Mouse (Mus musculus): ENCODE data around the gene Lipo3. TPM values are rescaled to one million over a fixed set of nuclear protein-coding genes. Genes with fewer than 3 reads are reported as not detected.
"Not testable (repeated sequence)": the region's sequence is repeated elsewhere in the genome, so short reads cannot be mapped to it uniquely, and the experiment has no call there.

Lipo3 gene
- not detected in 2 replicates for polyA plus RNA-seq (2012)

DNA sequence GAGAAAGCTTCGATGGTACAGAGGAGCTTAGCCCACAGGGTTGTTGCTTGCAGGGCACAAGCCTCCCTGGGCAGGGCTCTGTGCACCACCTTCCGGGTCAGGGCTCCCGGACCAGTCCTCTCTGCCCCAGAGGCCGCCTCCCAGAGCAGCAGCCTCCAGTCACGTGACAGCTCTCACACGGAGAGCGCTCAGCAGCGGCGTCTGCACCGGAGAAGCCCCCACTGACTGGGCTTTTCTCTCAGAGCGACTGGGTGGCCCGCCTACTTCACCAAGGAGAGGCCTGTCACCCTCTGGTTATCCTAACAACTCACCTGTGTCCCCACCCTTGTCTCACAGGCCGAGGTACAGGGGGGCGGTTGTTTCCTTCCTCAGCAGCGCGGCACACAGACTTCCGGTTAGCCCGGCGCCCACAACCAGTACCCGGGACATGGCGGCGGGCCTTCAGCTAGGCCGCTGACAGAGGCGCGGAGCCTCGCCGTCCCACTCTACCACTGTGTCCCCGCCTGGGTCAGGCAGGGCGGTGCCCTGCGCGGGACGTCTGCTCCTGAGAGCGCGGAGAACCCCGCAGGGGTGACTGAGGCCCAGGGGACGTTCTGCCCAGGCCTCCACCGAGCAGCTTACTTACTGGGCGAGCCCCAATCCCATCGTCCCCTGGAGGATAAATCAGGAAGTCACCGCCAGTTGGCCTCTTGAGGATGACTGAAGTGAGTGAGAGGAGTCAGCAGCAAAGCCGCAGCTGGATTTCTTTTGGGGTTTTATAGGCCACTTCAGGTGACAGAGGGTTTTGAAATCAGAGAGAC lies at the start of gene Lipo3:
Gene Lipo3, minus strand, starts transcription at position 665 of the 800 bp plus-strand sequence.
- not testable (repeated sequence) for TF ChIP-seq GATA1 (IDR thresholded peaks at IDR 0.05; ENCODE audit: low read length)

DNA sequence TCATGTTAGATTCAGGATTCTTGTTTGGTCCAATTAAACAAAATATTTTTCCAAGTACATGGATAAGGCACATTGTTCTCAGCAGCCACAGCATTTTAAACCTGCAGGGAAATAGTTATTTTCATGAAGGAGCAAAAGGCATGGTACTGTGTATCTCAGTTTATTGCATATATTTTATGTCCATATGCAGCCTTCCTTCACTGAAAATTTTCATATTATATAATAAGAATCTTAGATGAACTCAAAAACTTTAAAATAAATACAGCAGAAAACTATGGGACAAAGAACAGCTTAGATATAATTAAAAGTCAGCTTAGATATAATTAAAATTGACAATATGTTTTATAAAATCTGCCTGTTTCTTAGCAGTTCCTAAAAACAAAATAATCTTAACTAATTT lies 25.6 kb upstream of the Lipo3 start, which contains the start of gene Lipo1:
Gene Lipo1, minus strand, starts transcription at position 101 of the 400 bp plus-strand sequence.
- TF ChIP-seq GATA1 (IDR thresholded peaks at IDR 0.05; ENCODE audit: low read length), result not testable (repeated sequence)

DNA sequence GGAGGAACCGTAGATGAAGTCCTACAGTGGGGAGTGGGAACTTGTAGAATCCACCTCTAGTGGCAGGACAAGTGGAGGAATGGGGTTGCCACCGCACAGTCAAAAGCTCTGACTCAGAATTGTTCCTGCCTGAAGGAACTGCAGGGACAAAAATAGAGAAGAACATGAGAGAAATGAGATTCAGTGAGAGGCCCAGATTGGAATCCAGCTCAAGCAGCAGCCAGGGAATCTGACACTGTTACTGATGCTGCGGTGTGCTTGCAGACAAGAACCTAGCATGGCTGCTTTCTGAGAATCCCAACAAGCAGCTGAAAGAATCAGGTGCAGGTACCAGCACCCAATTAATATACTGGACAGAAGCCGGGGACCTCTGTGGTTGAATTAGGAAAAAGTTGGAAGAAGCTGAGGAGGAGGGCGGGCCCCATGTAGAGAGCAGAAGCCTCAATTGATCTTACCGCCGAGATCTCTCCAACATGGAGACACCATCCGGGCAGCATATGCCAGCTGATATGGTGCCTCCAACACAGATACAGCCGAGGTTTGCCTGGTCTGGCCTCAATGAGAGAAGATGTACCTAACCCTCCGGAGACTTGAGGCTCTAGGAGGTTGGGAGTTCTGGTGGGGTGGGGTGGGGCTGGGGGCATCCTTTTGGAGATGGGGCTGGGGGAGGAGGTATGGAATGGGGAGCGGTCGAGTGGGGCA lies 25.0 kb upstream of the Lipo3 start:
- TF ChIP-seq GATA1 (IDR thresholded peaks at IDR 0.05; ENCODE audit: low read length), result no peak

DNA sequence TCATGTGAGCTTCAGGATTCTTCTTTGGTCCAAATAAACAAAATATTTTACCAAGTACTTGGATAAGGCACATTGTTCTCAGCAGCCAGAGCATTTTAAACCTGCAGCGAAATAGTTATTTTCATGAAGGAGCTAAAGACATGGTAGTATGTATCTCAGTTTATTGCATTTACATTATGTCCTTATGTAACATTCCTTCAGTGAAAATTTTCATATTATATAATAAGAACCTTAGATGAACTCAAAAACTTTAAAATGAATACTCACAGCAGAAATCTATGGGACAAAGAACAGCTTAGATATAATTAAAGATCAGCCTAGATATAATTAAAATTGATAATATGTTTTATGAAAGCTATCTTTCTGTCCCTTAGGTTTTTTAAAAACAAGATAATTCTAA lies 10.5 kb downstream of the Lipo3 start, which contains the start of gene Lipo2:
Gene Lipo2, minus strand, starts transcription at position 101 of the 400 bp plus-strand sequence.
- not testable (repeated sequence) for TF ChIP-seq GATA1 (IDR thresholded peaks at IDR 0.05; ENCODE audit: low read length)

DNA sequence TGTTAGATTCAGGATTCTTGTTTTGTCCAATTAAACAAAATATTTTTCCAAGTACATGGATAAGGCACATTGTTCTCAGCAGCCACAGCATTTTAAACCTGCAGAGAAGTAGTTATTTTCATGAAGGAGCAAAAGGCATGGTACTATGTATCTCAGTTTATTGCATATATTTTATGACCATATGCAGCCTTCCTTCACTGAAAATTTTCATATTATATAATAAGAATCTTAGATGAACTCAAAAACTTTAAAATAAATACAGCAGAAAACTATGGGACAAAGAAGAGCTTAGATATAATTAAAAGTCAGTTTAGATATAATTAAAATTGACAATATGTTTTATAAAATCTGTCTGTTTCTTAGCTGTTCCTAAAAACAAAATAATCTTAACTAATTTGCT lies 136.6 kb downstream of the Lipo3 start, which contains the start of gene Gm8978:
Gene Gm8978, minus strand, starts transcription at position 101 of the 400 bp plus-strand sequence.
- not testable (repeated sequence) for TF ChIP-seq GATA1 (IDR thresholded peaks at IDR 0.05; ENCODE audit: low read length)

DNA sequence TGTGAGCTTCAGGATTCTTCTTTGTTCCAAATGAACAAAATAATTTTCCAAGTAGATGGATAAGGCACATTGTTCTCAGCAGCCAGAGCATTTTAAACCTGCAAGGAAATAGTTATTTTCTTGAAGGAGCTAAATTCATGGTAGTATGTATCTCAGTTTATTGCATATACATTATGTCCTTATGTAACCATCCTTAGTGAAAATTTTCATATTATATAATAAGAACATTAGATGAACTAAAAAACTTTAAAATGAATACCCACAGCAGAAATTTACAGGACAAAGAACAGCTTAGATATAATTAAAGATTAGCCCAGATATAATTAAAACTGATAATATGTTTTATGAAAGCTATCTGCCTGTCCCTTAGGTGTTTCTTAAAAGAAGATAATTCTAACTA lies 244.1 kb downstream of the Lipo3 start, which contains the start of gene Lipo4:
Gene Lipo4, minus strand, starts transcription at position 101 of the 400 bp plus-strand sequence.
- no peak for TF ChIP-seq GATA1 (IDR thresholded peaks at IDR 0.05; ENCODE audit: low read length)

Other genes with a start within 250 kb of the Lipo3 start
- not detected in 2 replicates for gene Lipo4, start 244.2 kb downstream of the Lipo3 start, polyA plus RNA-seq (2012)
- not detected in 2 replicates for gene Gm8978, start 136.7 kb downstream of the Lipo3 start, polyA plus RNA-seq (2012)
- gene Lipo2, start 10.6 kb downstream of the Lipo3 start, polyA plus RNA-seq (2012), result 0.04 TPM in 1 of 2 replicates, not detected in the other
- not detected in 2 replicates for gene Lipo1, start 25.5 kb upstream of the Lipo3 start, polyA plus RNA-seq (2012)
- gene Lipf, start 199.2 kb upstream of the Lipo3 start, polyA plus RNA-seq (2012), result not detected in 2 replicates
- gene Lipk, start 246.3 kb upstream of the Lipo3 start, polyA plus RNA-seq (2012), result not detected in 2 replicates

Data from G1E-ER4 (cell line).